Mouse (Mus musculus) limb, embryonic 10.5 days (tissue): ENCODE measurements at regions not wholly inside any gene's neighbourhood (a gene's known extent, or its start where the extent isn't known, plus 50 kb on each side); places are given as distances from the start of the nearest gene placed in this dataset.

Experiments
- DNase-seq: peaks from one replicate; pipeline ENCODE4 v3.0.0-alpha.2; 2017; ENCODE audit warnings: low spot score
- H3K27ac ChIP-seq: fragments of 300-500 bp; sonication (generic); 2 replicates; pipeline ENCODE4 v1.5.1; 2016; ENCODE audit warnings: mild to moderate bottlenecking
- H3K27me3 ChIP-seq: fragments of 300-500 bp; sonication (generic); 2 replicates; pipeline ENCODE4 v1.6.1; 2016; ENCODE audit warnings: low read depth, mild to moderate bottlenecking; ENCODE audit not compliant: poor library complexity, severe bottlenecking
- H3K36me3 ChIP-seq: fragments of 300-500 bp; sonication (generic); 2 replicates; pipeline ENCODE4 v1.6.1; 2016; ENCODE audit warnings: mild to moderate bottlenecking, moderate library complexity
- H3K4me1 ChIP-seq: fragments of 300-500 bp; sonication (generic); 2 replicates; pipeline ENCODE4 v1.6.1; 2016
- H3K4me3 ChIP-seq: fragments of 300-500 bp; sonication (generic); 2 replicates; pipeline ENCODE4 v1.5.1; 2016; ENCODE audit warnings: mild to moderate bottlenecking, moderate library complexity
- H3K9me3 ChIP-seq: fragments of 300-500 bp; sonication (generic); replicated peaks from 2 replicates; pipeline ENCODE4 v1.6.1; 2016; ENCODE audit warnings: mild to moderate bottlenecking
- WGBS: fragments of 180-500 bp; shearing (Covaris S2); methylation state at CpG from one replicate; pipeline ENCODE4 v1.1.7; 2016; 5-methylcytosine and 5-hydroxymethylcytosine counted together

DNA sequence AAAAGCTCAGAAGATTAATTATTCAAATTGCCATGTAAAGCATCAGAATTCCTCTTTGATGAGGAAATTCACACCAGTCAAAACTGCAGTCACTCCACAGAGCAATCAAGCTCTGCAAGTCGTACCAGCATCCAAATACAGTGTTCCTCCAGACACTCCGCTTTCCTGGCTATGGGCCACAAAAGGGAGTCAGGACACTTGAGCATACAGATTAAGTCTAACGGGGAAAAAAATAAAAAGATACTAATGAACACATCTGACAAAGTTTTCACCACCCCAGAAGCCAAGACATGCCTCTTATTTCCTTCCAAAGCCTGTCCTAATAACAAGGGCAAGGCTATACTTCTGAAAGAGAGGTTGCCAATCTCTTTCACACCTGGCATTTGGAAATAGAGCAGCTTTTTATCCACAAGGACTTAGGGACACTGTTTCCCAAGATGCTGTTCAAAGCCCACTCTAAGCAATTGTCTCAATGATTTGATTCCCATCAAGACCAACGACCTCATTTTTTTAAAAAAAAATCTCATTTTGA, 485.5 kb upstream of the Pou3f2 start:
- no peak for DNase-seq
- Histone ChIP-seq H3K4me1 (peaks cover 34% of the 10 kb centered on the region), H3K9me3 (no peaks in the 10 kb centered on the region), H3K36me3 (no peaks in the 10 kb centered on the region), H3K4me3 (no peak overlapping the region), H3K27ac (no peak overlapping the region), H3K27me3 (no peaks in the 10 kb centered on the region)
- WGBS, result 71% methylated on average over 4 of the region's 4 CpGs

DNA sequence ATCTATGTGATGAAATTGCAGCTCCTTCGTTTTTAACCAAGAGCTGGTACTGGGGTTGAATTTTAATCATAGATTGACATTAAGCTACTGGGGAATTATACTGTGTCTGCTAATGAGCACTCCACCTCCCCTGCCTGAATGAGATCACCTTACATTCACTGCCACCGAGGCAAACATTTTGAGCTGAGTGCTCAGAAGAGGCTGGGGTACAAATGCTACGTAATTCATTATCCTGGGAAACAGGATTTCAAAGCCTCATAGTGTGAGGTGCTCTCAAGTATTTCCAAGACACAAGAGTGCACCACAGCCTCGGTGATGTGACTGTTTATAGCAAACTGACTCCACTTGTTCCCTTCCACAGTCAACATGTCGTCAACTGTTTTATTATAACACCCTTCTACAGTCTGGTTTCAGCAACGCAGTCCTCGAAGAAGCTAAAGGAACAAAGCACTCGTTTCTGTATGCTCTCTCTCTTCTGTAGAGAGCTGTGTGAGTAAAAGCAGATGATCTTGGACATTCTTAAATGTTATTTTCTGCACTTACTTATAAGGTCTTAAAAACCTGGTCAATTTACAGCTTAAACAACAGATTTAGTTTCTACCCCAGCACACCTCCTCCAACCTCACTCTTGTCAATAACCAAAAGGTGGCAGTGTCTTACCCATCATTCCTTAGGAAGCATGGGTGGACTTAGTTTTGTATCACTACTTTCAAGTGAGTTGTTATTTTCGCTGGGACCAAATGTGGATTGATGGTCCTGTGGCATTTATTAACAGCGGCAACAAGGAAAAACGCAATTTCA, 484.8 kb upstream of the Pou3f2 start:
- no peaks in the 10 kb centered on the region for H3K27me3 ChIP-seq
- peaks cover 34% of the 10 kb centered on the region for H3K4me1 ChIP-seq

GRCm38 (mm10) chr4:22971127-22971526, 483.0 kb upstream of the Pou3f2 start:
- WGBS, result 60% methylated on average over 2 of the region's 2 CpGs
- no peak overlapping the region for H3K4me3 ChIP-seq
- DNase-seq, result no peak
- H3K27me3 ChIP-seq, result 0 out of 2 replicates have a peak, but pooled peaks cover 5% of the 10 kb centered on the region
- peaks cover 34% of the 10 kb centered on the region for H3K4me1 ChIP-seq
- no peak overlapping the region for H3K27ac ChIP-seq
- no peaks in the 10 kb centered on the region for H3K9me3 ChIP-seq
- H3K36me3 ChIP-seq, result no peaks in the 10 kb centered on the region

More for the DNA sequence above, 484.8 kb upstream of the Pou3f2 start:
- Histone ChIP-seq H3K36me3 (no peaks in the 10 kb centered on the region), H3K4me3 (no peak overlapping the region), H3K9me3 (no peaks in the 10 kb centered on the region), H3K27ac (no peak overlapping the region)
- DNase-seq, result no peak
- WGBS, result 51% methylated on average over 11 of the region's 11 CpGs

GRCm38 (mm10) chr4:22970495-22970894, 482.3 kb upstream of the Pou3f2 start:
- Histone ChIP-seq H3K4me1 (peaks cover 34% of the 10 kb centered on the region), H3K36me3 (no peaks in the 10 kb centered on the region), H3K4me3 (no peak overlapping the region), H3K27me3 (0 out of 2 replicates have a peak, but pooled peaks cover 5% of the 10 kb centered on the region), H3K9me3 (no peaks in the 10 kb centered on the region), H3K27ac (no peak overlapping the region)
- peak; percentile 39 for DNase-seq
- WGBS, result 1% methylated on average over 5 of the region's 5 CpGs

DNA sequence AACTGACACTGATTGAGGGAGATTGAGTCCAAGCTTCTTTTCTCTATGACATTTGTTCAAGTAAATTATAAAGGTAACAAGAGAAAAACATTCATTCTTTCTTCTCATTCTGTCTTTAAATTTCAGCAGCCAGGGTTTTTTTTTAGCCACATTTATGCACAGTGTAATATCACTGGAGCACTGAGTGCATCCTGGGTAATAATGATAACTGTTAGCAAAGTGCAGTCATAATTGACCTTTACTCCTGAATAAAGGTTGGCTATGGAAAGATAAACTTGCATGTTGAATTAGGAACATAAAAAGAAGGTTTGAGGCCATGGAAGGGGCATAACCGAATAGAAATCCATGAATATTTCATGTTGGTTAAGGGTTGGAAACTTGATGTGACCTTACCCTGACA, 461.3 kb upstream of the Pou3f2 start:
- Histone ChIP-seq H3K4me3 (no peak overlapping the region), H3K27me3 (no peaks in the 10 kb centered on the region), H3K36me3 (no peaks in the 10 kb centered on the region), H3K27ac (no peak overlapping the region), H3K9me3 (no peaks in the 10 kb centered on the region), H3K4me1 (peaks cover 8% of the 10 kb centered on the region; the same call in 1 of the 2 replicates)
- 85% methylated on average over 1 of the region's 1 CpGs for WGBS
- DNase-seq, result no peak

DNA sequence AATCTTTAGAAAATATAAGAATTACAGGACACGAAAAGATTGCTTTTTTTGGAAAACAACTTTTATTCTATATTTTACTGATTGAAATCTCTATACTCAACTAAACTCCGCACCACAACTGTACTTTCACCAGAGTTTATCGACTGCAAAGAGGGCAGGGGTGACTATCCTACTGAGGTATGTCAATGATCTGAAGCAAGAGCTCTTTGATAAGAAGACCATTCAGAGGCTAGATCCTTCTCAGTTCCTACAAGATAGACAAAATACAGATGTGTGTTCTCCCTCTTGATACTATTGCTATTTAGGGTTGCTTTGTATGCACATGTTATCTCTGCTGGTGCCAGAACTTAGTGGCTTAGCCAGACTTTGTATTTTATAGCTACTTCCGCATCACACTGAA, 460.7 kb upstream of the Pou3f2 start:
- DNase-seq, result no peak
- Histone ChIP-seq H3K27ac (no peak overlapping the region), H3K9me3 (no peaks in the 10 kb centered on the region), H3K4me1 (peaks cover 8% of the 10 kb centered on the region; the same call in 1 of the 2 replicates), H3K36me3 (no peaks in the 10 kb centered on the region), H3K27me3 (no peaks in the 10 kb centered on the region), H3K4me3 (no peak overlapping the region)
- WGBS, result 94% methylated on average over 4 of the region's 4 CpGs

- no peaks in the 10 kb centered on the region for H3K27me3 ChIP-seq
- peak; percentile 34 for DNase-seq
- H3K4me3 ChIP-seq, result no peak overlapping the region
- H3K27ac ChIP-seq, result no peak overlapping the region
- no peaks in the 10 kb centered on the region for H3K9me3 ChIP-seq
- H3K36me3 ChIP-seq, result no peaks in the 10 kb centered on the region
- H3K4me1 ChIP-seq, result peaks cover 8% of the 10 kb centered on the region; the same call in 1 of the 2 replicates
- WGBS, result 29% methylated on average over 7 of the region's 7 CpGs
Measured at GRCm38 (mm10) chr4:22946788-22947406, 458.7 kb upstream of the Pou3f2 start.

DNA sequence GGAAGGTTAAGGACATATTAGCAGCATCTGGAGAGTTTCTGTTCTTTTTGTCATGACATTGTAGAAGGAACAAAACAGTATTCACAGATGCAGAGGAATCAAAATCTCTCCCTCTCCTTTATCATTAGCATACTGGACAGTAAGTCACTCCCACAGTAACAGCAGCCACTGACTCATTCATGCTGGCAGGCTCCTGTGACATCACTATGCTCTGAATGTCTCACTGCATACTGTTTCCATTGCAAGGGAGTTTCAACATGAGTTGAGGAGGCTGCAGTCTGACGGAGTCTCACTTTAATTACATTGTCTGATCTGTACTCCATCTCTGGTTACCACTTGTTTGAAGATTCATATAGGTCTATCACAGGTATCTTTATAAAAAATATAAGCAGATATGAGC, 450.1 kb upstream of the Pou3f2 start:
- Histone ChIP-seq H3K36me3 (no peaks in the 10 kb centered on the region), H3K9me3 (no peaks in the 10 kb centered on the region), H3K27me3 (no peaks in the 10 kb centered on the region), H3K4me3 (no peak overlapping the region), H3K27ac (no peak overlapping the region), H3K4me1 (no peaks in the 10 kb centered on the region)
- 93% methylated on average over 1 of the region's 1 CpGs for WGBS
- DNase-seq, result no peak

GRCm38 (mm10) chr4:22924181-22924580, 436.0 kb upstream of the Pou3f2 start:
- 93% methylated on average over 8 of the region's 8 CpGs for WGBS
- no peak overlapping the region for H3K27ac ChIP-seq
- H3K4me1 ChIP-seq, result no peaks in the 10 kb centered on the region

DNA sequence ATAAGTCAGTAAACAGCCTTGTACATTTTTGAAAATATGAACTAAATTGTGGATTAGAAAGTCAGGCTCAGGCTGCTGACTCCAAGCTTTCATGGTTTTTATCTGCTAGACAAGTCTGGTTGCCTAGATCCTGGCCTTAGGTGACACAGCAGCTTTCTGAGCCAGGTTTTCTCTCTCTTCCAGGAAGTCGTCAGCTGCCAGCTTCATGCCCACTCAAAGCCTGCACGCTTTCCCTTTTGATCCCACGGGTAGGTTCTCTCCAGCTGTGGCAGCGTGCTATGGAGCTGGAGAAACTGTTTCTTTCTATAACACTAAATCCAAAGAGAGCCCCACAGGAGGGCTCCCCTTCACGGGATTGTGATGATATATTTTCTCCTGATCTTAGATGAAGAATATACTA, 426.7 kb upstream of the Pou3f2 start:
- Histone ChIP-seq H3K4me1 (no peaks in the 10 kb centered on the region), H3K36me3 (no peaks in the 10 kb centered on the region), H3K27ac (no peak overlapping the region), H3K27me3 (no peaks in the 10 kb centered on the region), H3K4me3 (no peak overlapping the region), H3K9me3 (no peaks in the 10 kb centered on the region)
- 72% methylated on average over 5 of the region's 5 CpGs for WGBS
- no peak for DNase-seq

More at GRCm38 (mm10) chr4:22924181-22924580, 436.0 kb upstream of the Pou3f2 start:
- H3K9me3 ChIP-seq, result no peaks in the 10 kb centered on the region
- DNase-seq, result no peak
- H3K4me3 ChIP-seq, result no peak overlapping the region
- H3K27me3 ChIP-seq, result no peaks in the 10 kb centered on the region
- no peaks in the 10 kb centered on the region for H3K36me3 ChIP-seq

GRCm38 (mm10) chr4:22892694-22893046, 404.5 kb upstream of the Pou3f2 start:
- no peak overlapping the region for H3K27ac ChIP-seq
- no peaks in the 10 kb centered on the region for H3K27me3 ChIP-seq
- DNase-seq, result no peak
- no peaks in the 10 kb centered on the region for H3K36me3 ChIP-seq
- no peak overlapping the region for H3K4me3 ChIP-seq
- WGBS, result 94% methylated on average over 4 of the region's 4 CpGs
- no peaks in the 10 kb centered on the region; the same call in 1 of the 2 replicates for H3K4me1 ChIP-seq
- no peaks in the 10 kb centered on the region for H3K9me3 ChIP-seq

DNA sequence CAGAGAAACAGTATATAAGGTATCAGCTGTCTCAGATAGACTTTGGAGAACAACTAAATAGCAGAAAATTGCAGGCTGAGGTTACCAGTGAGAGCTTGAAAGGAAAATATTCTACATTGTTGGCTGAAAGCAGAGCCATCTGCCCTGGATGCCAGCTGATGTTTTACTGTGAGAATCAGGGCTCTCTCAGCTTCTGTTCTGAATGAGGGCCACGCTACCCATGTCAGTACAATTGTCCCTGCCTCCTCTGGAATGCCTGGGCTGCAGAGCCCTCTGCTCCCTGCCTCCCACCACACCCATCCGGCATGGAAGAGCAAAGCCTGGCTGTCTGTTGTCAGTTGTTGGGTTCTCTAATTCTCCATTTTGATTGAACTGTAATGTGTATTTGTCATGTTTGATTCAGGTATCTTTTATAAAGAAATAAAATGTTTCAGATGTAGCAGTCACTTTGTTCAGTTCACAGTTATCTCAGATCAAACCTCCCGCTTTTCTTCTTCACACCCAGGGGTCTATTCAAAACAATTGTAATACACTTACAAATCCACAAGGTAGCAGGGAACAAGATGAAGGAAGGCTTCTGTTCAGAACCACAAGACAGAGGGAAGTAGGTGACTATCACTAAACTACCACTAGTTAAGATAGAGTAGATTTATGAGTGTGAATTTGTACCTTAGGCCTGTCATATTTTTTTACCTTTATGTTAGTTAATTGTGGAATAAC, 404.0 kb upstream of the Pou3f2 start:
- no peaks in the 10 kb centered on the region for H3K9me3 ChIP-seq
- no peaks in the 10 kb centered on the region for H3K36me3 ChIP-seq
- no peak overlapping the region for H3K4me3 ChIP-seq
- no peak overlapping the region for H3K27ac ChIP-seq
- no peak for DNase-seq
- no peaks in the 10 kb centered on the region for H3K27me3 ChIP-seq
- no peaks in the 10 kb centered on the region; the same call in 1 of the 2 replicates for H3K4me1 ChIP-seq
- WGBS, result 59% methylated on average over 3 of the region's 3 CpGs

DNA sequence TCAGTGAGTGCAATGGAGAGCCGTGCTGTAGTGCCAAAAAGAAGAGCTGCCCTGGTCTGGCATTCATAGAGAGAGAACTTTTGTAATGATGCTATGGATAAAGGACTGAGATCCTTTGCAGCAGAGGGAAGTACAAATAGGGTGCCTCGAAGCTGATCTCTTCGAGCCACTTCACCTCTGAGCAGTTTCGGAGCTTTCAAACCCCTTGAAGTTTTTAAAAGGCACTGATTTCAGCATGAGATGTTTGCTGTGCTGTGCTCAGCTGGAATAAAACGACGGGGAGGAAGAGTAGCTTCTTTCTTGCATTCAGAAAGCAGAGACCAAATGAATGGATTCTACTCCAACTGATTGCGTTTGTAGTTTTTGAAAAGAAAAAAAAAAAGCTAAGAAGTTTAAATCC, 392.5 kb upstream of the Pou3f2 start:
- DNase-seq, result no peak
- Histone ChIP-seq H3K4me1 (no peaks in the 10 kb centered on the region), H3K4me3 (no peak overlapping the region), H3K27me3 (no peaks in the 10 kb centered on the region), H3K9me3 (no peaks in the 10 kb centered on the region), H3K27ac (no peak overlapping the region), H3K36me3 (no peaks in the 10 kb centered on the region)
- 53% methylated on average over 7 of the region's 7 CpGs for WGBS
